Comparison of ENCODE assay signal across 20 mouse cellular contexts in genomic region chr2:38672496-38672895, GRCm38 (mm10). TPM values are rescaled to one million over a fixed set of nuclear protein-coding genes. Genes with fewer than 3 reads are reported as not detected.
"Had no signal": no experiment of that assay in that cellular context is flagged by ENCODE, and none has a peak within 500 bp of the region (broad histone marks: within the 10 kb centered on the region; RNA-seq: fewer than 3 reads in every experiment).

No protein-coding gene starts in this region.

- DNase-seq: lung, adult 18-20 months; lung, embryonic 14.5 days; lung, postnatal 10 days; lung, postnatal 4 days; midbrain, embryonic 14.5 days; right cerebral cortex, postnatal 14 days; thymus, adult 2 months; thymus, postnatal 25 days; thymus, postnatal 4 days had no signal

- H3K4me3 ChIP-seq: midbrain, embryonic 10.5 days; midbrain, embryonic 12.5 days; neural tube, embryonic 12.5 days; stomach, embryonic 15.5 days had no signal

- H3K27ac ChIP-seq: midbrain, embryonic 10.5 days; midbrain, embryonic 12.5 days; neural tube, embryonic 12.5 days; stomach, embryonic 15.5 days; stomach, postnatal 0 days had no signal

- H3K9me3 ChIP-seq: midbrain, embryonic 10.5 days; midbrain, embryonic 12.5 days; neural tube, embryonic 12.5 days; stomach, embryonic 15.5 days had no signal

- H3K27me3 ChIP-seq: stomach, embryonic 15.5 days had no signal

- H3K9ac ChIP-seq: lung, embryonic 14.5 days; midbrain, embryonic 12.5 days; neural tube, embryonic 12.5 days; stomach, embryonic 15.5 days had no signal

- H3K36me3 ChIP-seq: midbrain, embryonic 10.5 days; midbrain, embryonic 12.5 days; neural tube, embryonic 12.5 days; stomach, embryonic 15.5 days had no signal

RNA-seq across cellular contexts. Expression of gene Nr5a1, which starts 41.8 kb away (rescaled TPM):
- total RNA-seq: megakaryocyte, adult 5-6 weeks; megakaryocyte-erythroid progenitor cell, adult 5-6 weeks; monocyte, adult 5-6 weeks; neutrophil, adult 5-6 weeks had no signal
- polyA plus RNA-seq: midbrain, embryonic 14.5 days; neural tube, embryonic 14.5 days; urinary bladder, adult 2 months had no signal
